Mouse (Mus musculus): ENCODE data around the gene Acbd6. TPM values are rescaled to one million over a fixed set of nuclear protein-coding genes. Genes with fewer than 3 reads are reported as not detected.

Acbd6 gene
- total and polyA plus RNA-seq, 2 experiments: 14.8 to 71.5 TPM

- Histone ChIP-seq H3K27ac (replicated peaks; ENCODE audit: insufficient read depth, low read depth, low read length) (no peak overlapping the region), H3K27me3 (ENCODE audit: control insufficient read depth, insufficient read depth, low read length) (no peaks in the 10 kb centered on the region), H3K4me3 (ENCODE audit: insufficient read depth, low read depth, low read length) (no peak overlapping the region), H3K9ac (ENCODE audit: low read depth, low read length) (no peak overlapping the region), H3K79me2 (ENCODE audit: control insufficient read depth, insufficient read depth, low read length) (peaks cover 4% of the 10 kb centered on the region; the same call in 1 of the 2 replicates), H3K4me1 (ENCODE audit: control insufficient read depth, insufficient read depth, low read length) (peaks cover 5% of the 10 kb centered on the region; the same call in 1 of the 2 replicates), H3K36me3 (ENCODE audit: control insufficient read depth, insufficient read depth, low read length) (peaks cover 10% of the 10 kb centered on the region; the same call in 1 of the 2 replicates)
- no peak for TF ChIP-seq POLR2A (IDR thresholded peaks at IDR 0.05; ENCODE audit: extremely low read depth, insufficient read depth, low read length)
- peak; percentile 71 for TF ChIP-seq CTCF (IDR thresholded peaks at IDR 0.05; ENCODE audit: low read depth, low read length)
- 25% methylated on average over 3 of the region's 3 CpGs for WGBS
- peak; percentile 50 for DNase-seq (ENCODE audit: extremely low read depth, low read depth, low spot score)
Measured at GRCm38 (mm10) chr1:155564741-155565140, 6.8 kb downstream of the Acbd6 start.

GRCm38 (mm10) chr1:155568133-155568532 is 10.2 kb downstream of the Acbd6 start:
- H3K4me1 ChIP-seq (ENCODE audit: control insufficient read depth, insufficient read depth, low read length): 0 out of 2 replicates have a peak, but pooled peaks cover 2% of the 10 kb centered on the region
- peaks cover 14% of the 10 kb centered on the region; the same call in 1 of the 2 replicates for H3K36me3 ChIP-seq (ENCODE audit: control insufficient read depth, insufficient read depth, low read length)
- no peaks in the 10 kb centered on the region; the same call in 1 of the 2 replicates for H3K79me2 ChIP-seq (ENCODE audit: control insufficient read depth, insufficient read depth, low read length)
- H3K9ac ChIP-seq (ENCODE audit: low read depth, low read length): no peak overlapping the region
- no peak for TF ChIP-seq CTCF (IDR thresholded peaks at IDR 0.05; ENCODE audit: low read depth, low read length)
- TF ChIP-seq POLR2A (IDR thresholded peaks at IDR 0.05; ENCODE audit: extremely low read depth, insufficient read depth, low read length): no peak
- DNase-seq (ENCODE audit: extremely low read depth, low read depth, low spot score): no peak
- 98% methylated on average over 9 of the region's 9 CpGs for WGBS
- no peak overlapping the region for H3K4me3 ChIP-seq (ENCODE audit: insufficient read depth, low read depth, low read length)
- no peak overlapping the region for H3K27ac ChIP-seq (replicated peaks; ENCODE audit: insufficient read depth, low read depth, low read length)
- no peaks in the 10 kb centered on the region for H3K27me3 ChIP-seq (ENCODE audit: control insufficient read depth, insufficient read depth, low read length)

- H3K79me2 ChIP-seq (ENCODE audit: control insufficient read depth, insufficient read depth, low read length): no peaks in the 10 kb centered on the region
- no peaks in the 10 kb centered on the region for H3K27me3 ChIP-seq (ENCODE audit: control insufficient read depth, insufficient read depth, low read length)
- no peak overlapping the region for H3K27ac ChIP-seq (replicated peaks; ENCODE audit: insufficient read depth, low read depth, low read length)
- TF ChIP-seq CTCF (IDR thresholded peaks at IDR 0.05; ENCODE audit: low read depth, low read length) (no peak), POLR2A (IDR thresholded peaks at IDR 0.05; ENCODE audit: extremely low read depth, insufficient read depth, low read length) (no peak)
- H3K4me1 ChIP-seq (ENCODE audit: control insufficient read depth, insufficient read depth, low read length): 0 out of 2 replicates have a peak, but pooled peaks cover 2% of the 10 kb centered on the region
- WGBS: 33% methylated on average over 4 of the region's 4 CpGs
- H3K4me3 ChIP-seq (ENCODE audit: insufficient read depth, low read depth, low read length): no peak overlapping the region
- peak; percentile 91 for DNase-seq (ENCODE audit: extremely low read depth, low read depth, low spot score)
- no peak overlapping the region for H3K9ac ChIP-seq (ENCODE audit: low read depth, low read length)
- peaks cover 14% of the 10 kb centered on the region; the same call in 1 of the 2 replicates for H3K36me3 ChIP-seq (ENCODE audit: control insufficient read depth, insufficient read depth, low read length)
Measured at GRCm38 (mm10) chr1:155569340-155569739, 11.4 kb downstream of the Acbd6 start.

- H3K4me3 ChIP-seq (ENCODE audit: insufficient read depth, low read depth, low read length): no peak overlapping the region
- H3K9ac ChIP-seq (ENCODE audit: low read depth, low read length): no peak overlapping the region
- DNase-seq (ENCODE audit: extremely low read depth, low read depth, low spot score): peak; percentile 47
- 33% methylated on average over 7 of the region's 7 CpGs for WGBS
- no peak overlapping the region for H3K27ac ChIP-seq (replicated peaks; ENCODE audit: insufficient read depth, low read depth, low read length)
- 0 out of 2 replicates have a peak, but pooled peaks cover 3% of the 10 kb centered on the region for H3K36me3 ChIP-seq (ENCODE audit: control insufficient read depth, insufficient read depth, low read length)
- no peaks in the 10 kb centered on the region for H3K4me1 ChIP-seq (ENCODE audit: control insufficient read depth, insufficient read depth, low read length)
- no peaks in the 10 kb centered on the region; the same call in 1 of the 2 replicates for H3K79me2 ChIP-seq (ENCODE audit: control insufficient read depth, insufficient read depth, low read length)
- peak; percentile 34; the same call in 1 of the 2 replicates for TF ChIP-seq CTCF (IDR thresholded peaks at IDR 0.05; ENCODE audit: low read depth, low read length)
- TF ChIP-seq POLR2A (IDR thresholded peaks at IDR 0.05; ENCODE audit: extremely low read depth, insufficient read depth, low read length): no peak
- no peaks in the 10 kb centered on the region for H3K27me3 ChIP-seq (ENCODE audit: control insufficient read depth, insufficient read depth, low read length)
Measured at GRCm38 (mm10) chr1:155574966-155575673, 17.2 kb downstream of the Acbd6 start.

GRCm38 (mm10) chr1:155576432-155576831 is 18.5 kb downstream of the Acbd6 start:
- WGBS: 21% methylated on average over 2 of the region's 2 CpGs
- peak; percentile 58 for DNase-seq (ENCODE audit: extremely low read depth, low read depth, low spot score)

GRCm38 (mm10) chr1:155577316-155577715 is 19.4 kb downstream of the Acbd6 start:
- 96% methylated on average over 2 of the region's 2 CpGs for WGBS
- Histone ChIP-seq H3K27ac (replicated peaks; ENCODE audit: insufficient read depth, low read depth, low read length) (no peak overlapping the region), H3K4me3 (ENCODE audit: insufficient read depth, low read depth, low read length) (no peak overlapping the region), H3K9ac (ENCODE audit: low read depth, low read length) (no peak overlapping the region), H3K36me3 (ENCODE audit: control insufficient read depth, insufficient read depth, low read length) (no peaks in the 10 kb centered on the region), H3K4me1 (ENCODE audit: control insufficient read depth, insufficient read depth, low read length) (no peaks in the 10 kb centered on the region), H3K79me2 (ENCODE audit: control insufficient read depth, insufficient read depth, low read length) (no peaks in the 10 kb centered on the region; the same call in 1 of the 2 replicates), H3K27me3 (ENCODE audit: control insufficient read depth, insufficient read depth, low read length) (no peaks in the 10 kb centered on the region)
- DNase-seq (ENCODE audit: extremely low read depth, low read depth, low spot score): no peak
- TF ChIP-seq CTCF (IDR thresholded peaks at IDR 0.05; ENCODE audit: low read depth, low read length): no peak
- no peak for TF ChIP-seq POLR2A (IDR thresholded peaks at IDR 0.05; ENCODE audit: extremely low read depth, insufficient read depth, low read length)

More at GRCm38 (mm10) chr1:155576432-155576831, 18.5 kb downstream of the Acbd6 start:
- Histone ChIP-seq H3K36me3 (ENCODE audit: control insufficient read depth, insufficient read depth, low read length) (no peaks in the 10 kb centered on the region), H3K27ac (replicated peaks; ENCODE audit: insufficient read depth, low read depth, low read length) (no peak overlapping the region), H3K9ac (ENCODE audit: low read depth, low read length) (no peak overlapping the region), H3K4me1 (ENCODE audit: control insufficient read depth, insufficient read depth, low read length) (no peaks in the 10 kb centered on the region), H3K27me3 (ENCODE audit: control insufficient read depth, insufficient read depth, low read length) (no peaks in the 10 kb centered on the region), H3K79me2 (ENCODE audit: control insufficient read depth, insufficient read depth, low read length) (no peaks in the 10 kb centered on the region; the same call in 1 of the 2 replicates), H3K4me3 (ENCODE audit: insufficient read depth, low read depth, low read length) (no peak overlapping the region)
- TF ChIP-seq CTCF (IDR thresholded peaks at IDR 0.05; ENCODE audit: low read depth, low read length) (peak; percentile 30; the same call in 1 of the 2 replicates), POLR2A (IDR thresholded peaks at IDR 0.05; ENCODE audit: extremely low read depth, insufficient read depth, low read length) (no peak)

All from liver, adult 2 months (tissue).